Mouse (Mus musculus): Measurements from ENCODE around the gene Col15a1. TPM values are rescaled to one million over a fixed set of nuclear protein-coding genes. Genes with fewer than 3 reads are reported as not detected.

Gene Col15a1
- polyA plus RNA-seq, 1 experiment from 2014 or later, result 5.9 TPM

GRCm38 (mm10) chr4:47294544-47295070, 86.6 kb downstream of the Col15a1 start:
- no peaks in the 10 kb centered on the region; the same call in 1 of the 2 replicates for H3K27me3 ChIP-seq (ENCODE audit: control insufficient read depth, insufficient read depth, low read length)
- DNase-seq (ENCODE audit: low spot score) (no peak), ATAC-seq (ENCODE audit: low FRiP score) (no peak)
- no peaks in the 10 kb centered on the region for H3K9me3 ChIP-seq (ENCODE audit: control insufficient read depth, low read length)
- no peak overlapping the region for H3K9ac ChIP-seq (ENCODE audit: low read depth, low read length)
- no peak overlapping the region for H3K4me2 ChIP-seq (replicated peaks; ENCODE audit: low read depth, low read length)
- 92% methylated on average over 7 of the region's 7 CpGs for WGBS
- H3K27ac ChIP-seq (ENCODE audit: low read depth, low read length), result no peak overlapping the region
- no peaks in the 10 kb centered on the region for H3K36me3 ChIP-seq (ENCODE audit: control insufficient read depth, insufficient read depth, low read length)
- H3K4me3 ChIP-seq (ENCODE audit: low read depth, low read length), result no peak overlapping the region
- H3K4me1 ChIP-seq (replicated peaks; ENCODE audit: control insufficient read depth, insufficient read depth, low read length), result no peaks in the 10 kb centered on the region

- no peaks in the 10 kb centered on the region for H3K4me1 ChIP-seq (replicated peaks; ENCODE audit: control insufficient read depth, insufficient read depth, low read length)
- DNase-seq (ENCODE audit: low spot score) (no peak), ATAC-seq (ENCODE audit: low FRiP score) (no peak)
- 66% methylated on average over 3 of the region's 3 CpGs for WGBS
- no peak overlapping the region for H3K4me3 ChIP-seq (ENCODE audit: low read depth, low read length)
- no peak overlapping the region for H3K4me2 ChIP-seq (replicated peaks; ENCODE audit: low read depth, low read length)
- H3K36me3 ChIP-seq (ENCODE audit: control insufficient read depth, insufficient read depth, low read length), result no peaks in the 10 kb centered on the region
- no peaks in the 10 kb centered on the region; the same call in 1 of the 2 replicates for H3K27me3 ChIP-seq (ENCODE audit: control insufficient read depth, insufficient read depth, low read length)
- no peak overlapping the region for H3K27ac ChIP-seq (ENCODE audit: low read depth, low read length)
- no peaks in the 10 kb centered on the region for H3K9me3 ChIP-seq (ENCODE audit: control insufficient read depth, low read length)
- H3K9ac ChIP-seq (ENCODE audit: low read depth, low read length), result no peak overlapping the region
Measured at GRCm38 (mm10) chr4:47295547-47295946, 87.6 kb downstream of the Col15a1 start.

- WGBS, result 81% methylated on average over 2 of the region's 2 CpGs
- DNase-seq (ENCODE audit: low spot score), result no peak
- Histone ChIP-seq H3K27me3 (ENCODE audit: control insufficient read depth, insufficient read depth, low read length) (no peaks in the 10 kb centered on the region; the same call in 1 of the 2 replicates), H3K4me1 (replicated peaks; ENCODE audit: control insufficient read depth, insufficient read depth, low read length) (no peaks in the 10 kb centered on the region), H3K9ac (ENCODE audit: low read depth, low read length) (no peak overlapping the region), H3K4me2 (replicated peaks; ENCODE audit: low read depth, low read length) (no peak overlapping the region), H3K36me3 (ENCODE audit: control insufficient read depth, insufficient read depth, low read length) (no peaks in the 10 kb centered on the region), H3K27ac (ENCODE audit: low read depth, low read length) (no peak overlapping the region), H3K9me3 (ENCODE audit: control insufficient read depth, low read length) (no peaks in the 10 kb centered on the region), H3K4me3 (ENCODE audit: low read depth, low read length) (no peak overlapping the region)
- no peak for ATAC-seq (ENCODE audit: low FRiP score)
Measured at GRCm38 (mm10) chr4:47300701-47301100, 92.7 kb downstream of the Col15a1 start.

- no peak for ATAC-seq (ENCODE audit: low FRiP score)
- Histone ChIP-seq H3K4me3 (ENCODE audit: low read depth, low read length) (no peak overlapping the region), H3K4me2 (replicated peaks; ENCODE audit: low read depth, low read length) (no peak overlapping the region), H3K9me3 (ENCODE audit: control insufficient read depth, low read length) (no peaks in the 10 kb centered on the region), H3K4me1 (replicated peaks; ENCODE audit: control insufficient read depth, insufficient read depth, low read length) (no peaks in the 10 kb centered on the region), H3K36me3 (ENCODE audit: control insufficient read depth, insufficient read depth, low read length) (no peaks in the 10 kb centered on the region), H3K27me3 (ENCODE audit: control insufficient read depth, insufficient read depth, low read length) (no peaks in the 10 kb centered on the region; the same call in 1 of the 2 replicates), H3K9ac (ENCODE audit: low read depth, low read length) (no peak overlapping the region), H3K27ac (ENCODE audit: low read depth, low read length) (no peak overlapping the region)
- WGBS, result 92% methylated on average over 7 of the region's 7 CpGs
- no peak for DNase-seq (ENCODE audit: low spot score)
Measured at GRCm38 (mm10) chr4:47302610-47303009, 94.6 kb downstream of the Col15a1 start.

- Histone ChIP-seq H3K27ac (ENCODE audit: low read depth, low read length) (no peak overlapping the region), H3K27me3 (ENCODE audit: control insufficient read depth, insufficient read depth, low read length) (no peaks in the 10 kb centered on the region), H3K36me3 (ENCODE audit: control insufficient read depth, insufficient read depth, low read length) (no peaks in the 10 kb centered on the region), H3K4me3 (ENCODE audit: low read depth, low read length) (no peak overlapping the region), H3K4me1 (replicated peaks; ENCODE audit: control insufficient read depth, insufficient read depth, low read length) (no peaks in the 10 kb centered on the region), H3K9me3 (ENCODE audit: control insufficient read depth, low read length) (no peaks in the 10 kb centered on the region), H3K9ac (ENCODE audit: low read depth, low read length) (no peak overlapping the region), H3K4me2 (replicated peaks; ENCODE audit: low read depth, low read length) (no peak overlapping the region)
- DNase-seq (ENCODE audit: low spot score) (no peak), ATAC-seq (ENCODE audit: low FRiP score) (no peak)
- 73% methylated on average over 5 of the region's 5 CpGs for WGBS
Measured at GRCm38 (mm10) chr4:47303340-47303998, 95.5 kb downstream of the Col15a1 start.

- Histone ChIP-seq H3K27ac (ENCODE audit: low read depth, low read length) (no peak overlapping the region), H3K4me1 (replicated peaks; ENCODE audit: control insufficient read depth, insufficient read depth, low read length) (no peaks in the 10 kb centered on the region), H3K9me3 (ENCODE audit: control insufficient read depth, low read length) (no peaks in the 10 kb centered on the region), H3K27me3 (ENCODE audit: control insufficient read depth, insufficient read depth, low read length) (no peaks in the 10 kb centered on the region), H3K4me2 (replicated peaks; ENCODE audit: low read depth, low read length) (no peak overlapping the region), H3K4me3 (ENCODE audit: low read depth, low read length) (no peak overlapping the region), H3K36me3 (ENCODE audit: control insufficient read depth, insufficient read depth, low read length) (no peaks in the 10 kb centered on the region), H3K9ac (ENCODE audit: low read depth, low read length) (no peak overlapping the region)
- 89% methylated on average over 12 of the region's 12 CpGs for WGBS
- ATAC-seq (ENCODE audit: low FRiP score), result no peak
- no peak for DNase-seq (ENCODE audit: low spot score)
Measured at GRCm38 (mm10) chr4:47309886-47310625, 102.1 kb downstream of the Col15a1 start.

GRCm38 (mm10) chr4:47310812-47311211, 102.9 kb downstream of the Col15a1 start:
- no peak overlapping the region for H3K27ac ChIP-seq (ENCODE audit: low read depth, low read length)
- H3K9ac ChIP-seq (ENCODE audit: low read depth, low read length), result no peak overlapping the region
- 81% methylated on average over 6 of the region's 6 CpGs for WGBS
- H3K4me3 ChIP-seq (ENCODE audit: low read depth, low read length), result no peak overlapping the region
- ATAC-seq (ENCODE audit: low FRiP score) (no peak), DNase-seq (ENCODE audit: low spot score) (no peak)
- no peaks in the 10 kb centered on the region for H3K4me1 ChIP-seq (replicated peaks; ENCODE audit: control insufficient read depth, insufficient read depth, low read length)
- no peaks in the 10 kb centered on the region for H3K36me3 ChIP-seq (ENCODE audit: control insufficient read depth, insufficient read depth, low read length)
- H3K9me3 ChIP-seq (ENCODE audit: control insufficient read depth, low read length), result no peaks in the 10 kb centered on the region
- no peak overlapping the region for H3K4me2 ChIP-seq (replicated peaks; ENCODE audit: low read depth, low read length)
- H3K27me3 ChIP-seq (ENCODE audit: control insufficient read depth, insufficient read depth, low read length), result no peaks in the 10 kb centered on the region

GRCm38 (mm10) chr4:47311467-47311866, 103.5 kb downstream of the Col15a1 start:
- Histone ChIP-seq H3K9ac (ENCODE audit: low read depth, low read length) (no peak overlapping the region), H3K36me3 (ENCODE audit: control insufficient read depth, insufficient read depth, low read length) (no peaks in the 10 kb centered on the region), H3K4me3 (ENCODE audit: low read depth, low read length) (no peak overlapping the region), H3K27ac (ENCODE audit: low read depth, low read length) (no peak overlapping the region), H3K4me2 (replicated peaks; ENCODE audit: low read depth, low read length) (no peak overlapping the region), H3K9me3 (ENCODE audit: control insufficient read depth, low read length) (no peaks in the 10 kb centered on the region), H3K4me1 (replicated peaks; ENCODE audit: control insufficient read depth, insufficient read depth, low read length) (no peaks in the 10 kb centered on the region), H3K27me3 (ENCODE audit: control insufficient read depth, insufficient read depth, low read length) (no peaks in the 10 kb centered on the region)
- no peak for DNase-seq (ENCODE audit: low spot score)
- 91% methylated on average over 6 of the region's 6 CpGs for WGBS
- no peak for ATAC-seq (ENCODE audit: low FRiP score)

- no peak for DNase-seq (ENCODE audit: low spot score)
- no peaks in the 10 kb centered on the region for H3K9me3 ChIP-seq (ENCODE audit: control insufficient read depth, low read length)
- H3K9ac ChIP-seq (ENCODE audit: low read depth, low read length), result no peak overlapping the region
- no peaks in the 10 kb centered on the region for H3K4me1 ChIP-seq (replicated peaks; ENCODE audit: control insufficient read depth, insufficient read depth, low read length)
- H3K27ac ChIP-seq (ENCODE audit: low read depth, low read length), result no peak overlapping the region
- 74% methylated on average over 7 of the region's 7 CpGs for WGBS
- no peak overlapping the region for H3K4me3 ChIP-seq (ENCODE audit: low read depth, low read length)
- H3K36me3 ChIP-seq (ENCODE audit: control insufficient read depth, insufficient read depth, low read length), result no peaks in the 10 kb centered on the region
- H3K4me2 ChIP-seq (replicated peaks; ENCODE audit: low read depth, low read length), result no peak overlapping the region
- ATAC-seq (ENCODE audit: low FRiP score), result no peak
- H3K27me3 ChIP-seq (ENCODE audit: control insufficient read depth, insufficient read depth, low read length), result no peaks in the 10 kb centered on the region
Measured at GRCm38 (mm10) chr4:47311929-47312328, 104.0 kb downstream of the Col15a1 start.
